Mouse (Mus musculus): Measurements from ENCODE around the gene Enpp5.

Enpp5 gene

GRCm38 (mm10) chr17:44078631-44079350 is at the start of gene Enpp5:
Enpp5 (plus strand) TSS chr17:44078813.
- peak; percentile 67 for DNase-seq (ENCODE audit: low read depth)

- DNase-seq (ENCODE audit: low read depth): peak; percentile 67
Measured at GRCm38 (mm10) chr17:44029616-44030015, 49.0 kb upstream of the Enpp5 start.

DNA sequence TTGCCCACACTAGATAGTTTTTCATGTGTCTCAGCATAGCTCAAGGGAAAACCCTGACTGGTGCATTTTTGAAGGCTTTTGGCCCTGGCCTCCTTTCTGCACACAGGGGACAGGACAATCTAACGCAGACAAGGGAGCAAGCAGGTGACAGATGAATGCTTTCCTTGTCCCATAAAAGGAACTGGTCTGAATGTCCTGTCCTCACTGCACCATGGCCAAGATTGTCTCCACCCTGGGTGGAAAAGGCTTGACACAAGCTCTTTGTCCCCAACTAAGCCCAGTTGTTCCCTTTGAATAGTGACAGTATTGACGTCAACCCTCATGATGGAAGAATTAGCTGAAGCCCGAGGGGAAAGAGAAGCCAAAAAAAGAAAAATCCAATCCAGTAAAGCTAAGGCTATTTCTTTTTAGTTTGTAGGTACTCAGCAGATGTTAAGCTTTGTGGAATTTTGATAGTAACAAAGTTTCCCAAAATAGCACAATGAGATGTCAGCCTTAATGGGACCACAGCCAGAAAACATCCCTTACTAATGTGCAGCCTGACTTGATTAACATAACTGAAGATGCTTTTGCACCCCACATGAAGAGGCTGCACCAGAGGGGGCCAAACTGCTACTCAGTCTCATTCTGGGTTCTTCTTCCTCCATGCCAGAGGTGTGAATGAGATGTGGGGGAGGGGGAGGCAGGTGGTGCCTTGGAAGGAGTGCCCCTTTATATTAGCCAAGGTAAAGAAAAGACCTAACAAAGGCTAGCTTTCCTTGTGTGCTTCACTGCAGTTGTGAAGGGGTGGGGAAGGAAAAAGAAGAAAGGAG is 47.6 kb upstream of the Enpp5 start:
- DNase-seq (ENCODE audit: low read depth): peak; percentile 90

GRCm38 (mm10) chr17:44035005-44035404 is 43.6 kb upstream of the Enpp5 start:
- peak; percentile 79 for DNase-seq (ENCODE audit: low read depth)

- peak; percentile 84 for DNase-seq (ENCODE audit: low read depth)
Measured at GRCm38 (mm10) chr17:44038656-44039055, 40.0 kb upstream of the Enpp5 start.

DNA sequence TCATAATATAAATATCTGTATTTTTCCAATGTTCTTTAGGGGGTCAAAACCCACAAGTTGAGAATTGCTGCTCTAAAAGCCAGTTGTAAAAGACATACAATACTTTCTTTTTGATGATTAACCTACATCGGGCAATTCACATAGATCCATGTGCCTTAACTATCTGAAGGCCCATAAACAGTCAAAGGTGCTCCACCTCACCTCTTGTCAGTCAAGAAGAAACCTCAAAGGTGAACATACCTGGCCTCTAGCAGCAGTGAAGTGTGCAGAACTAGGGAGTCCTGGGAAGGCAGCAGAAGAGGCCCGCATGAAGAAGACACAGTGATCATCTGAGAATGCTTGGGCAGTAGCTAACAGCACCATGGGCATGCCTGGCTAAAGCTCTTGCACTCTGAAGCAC is 38.2 kb upstream of the Enpp5 start:
- no peak for DNase-seq (ENCODE audit: low read depth)

DNA sequence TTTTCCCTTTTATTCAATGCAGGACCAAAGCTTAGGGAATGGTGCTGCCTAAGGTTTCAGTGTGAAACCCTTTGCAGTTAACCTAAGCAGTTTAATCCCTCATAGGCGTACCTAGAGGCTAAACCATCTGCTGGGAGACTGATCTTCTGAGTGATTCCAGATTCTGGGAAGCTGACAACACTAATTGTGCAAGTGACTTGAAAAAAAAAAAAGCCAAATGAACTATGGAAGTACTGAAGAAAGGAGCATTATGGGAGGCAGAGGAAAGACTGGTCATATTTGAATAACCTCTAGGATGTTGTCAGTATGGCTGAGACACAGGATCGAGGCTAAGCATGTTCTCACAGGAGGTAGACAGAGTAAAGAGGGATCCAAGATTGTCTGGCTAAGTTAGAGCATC is 36.3 kb upstream of the Enpp5 start:
- no peak for DNase-seq (ENCODE audit: low read depth)

DNA sequence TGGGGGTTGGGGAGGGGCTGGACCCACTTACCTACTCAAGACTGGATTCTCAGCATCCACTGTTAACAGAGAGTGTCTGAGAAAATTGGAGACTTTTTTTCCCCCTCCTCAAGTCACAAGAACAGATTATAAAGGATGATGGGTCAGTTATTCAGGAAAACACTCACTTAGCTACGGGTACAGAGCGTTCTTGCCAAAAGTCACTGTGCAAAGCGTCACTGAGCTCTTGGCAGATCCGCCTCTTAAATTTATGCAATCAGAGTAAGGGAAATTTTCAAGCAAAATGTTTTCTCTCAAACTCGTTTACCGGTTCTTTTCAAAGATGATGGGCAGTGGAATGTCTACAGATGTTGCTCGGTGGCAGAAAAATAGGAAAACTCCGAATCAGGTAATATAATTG is 35.8 kb upstream of the Enpp5 start:
- no peak for DNase-seq (ENCODE audit: low read depth)

GRCm38 (mm10) chr17:44053427-44053826 is 25.2 kb upstream of the Enpp5 start:
- no peak for DNase-seq (ENCODE audit: low read depth)

DNA sequence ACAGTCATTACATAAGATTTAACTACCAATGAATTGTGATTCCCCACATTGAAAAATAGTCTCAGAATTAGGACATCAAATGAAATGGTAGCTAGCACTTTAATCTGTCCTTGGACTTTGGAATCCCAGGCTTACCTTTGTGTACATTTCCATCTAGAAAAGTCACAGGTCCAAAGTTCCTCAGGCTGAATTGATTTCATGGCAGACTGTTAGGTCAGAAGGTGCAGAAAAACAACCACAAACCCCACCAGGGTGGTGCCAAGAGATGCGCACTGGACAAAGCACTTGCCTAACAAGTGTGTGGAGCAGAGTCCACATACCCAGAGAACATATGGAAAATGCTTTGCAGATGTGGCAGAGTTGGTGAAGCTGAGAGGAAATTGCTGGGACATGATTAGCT is 21.5 kb upstream of the Enpp5 start:
- no peak for DNase-seq (ENCODE audit: low read depth)

- DNase-seq (ENCODE audit: low read depth): no peak
Measured at GRCm38 (mm10) chr17:44058145-44058544, 20.5 kb upstream of the Enpp5 start.

DNA sequence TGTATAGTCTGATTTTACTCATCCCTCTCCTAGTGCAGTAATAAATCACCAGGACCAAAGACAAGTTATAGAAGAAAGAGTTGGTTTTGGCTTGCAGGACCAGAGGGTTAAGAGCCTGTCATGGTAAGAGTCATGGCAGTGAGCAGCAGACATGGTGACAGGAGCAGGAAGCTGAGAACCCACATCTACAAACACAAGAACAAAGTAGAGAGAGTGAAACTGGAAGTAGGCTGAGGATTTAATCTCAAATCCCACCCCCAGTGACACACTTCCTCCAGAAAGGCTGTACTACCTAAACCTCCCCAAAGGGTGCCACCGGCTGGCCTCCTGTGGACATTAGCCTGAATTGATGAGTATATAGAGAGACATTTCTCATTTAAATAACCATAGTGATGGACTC is 17.8 kb upstream of the Enpp5 start:
- DNase-seq (ENCODE audit: low read depth): no peak

GRCm38 (mm10) chr17:44061289-44061890 is 17.2 kb upstream of the Enpp5 start:
- no peak for DNase-seq (ENCODE audit: low read depth)

GRCm38 (mm10) chr17:44068876-44069275 is 9.7 kb upstream of the Enpp5 start:
- no peak for DNase-seq (ENCODE audit: low read depth)

- DNase-seq (ENCODE audit: low read depth): no peak
Measured at GRCm38 (mm10) chr17:44071680-44072079, 6.9 kb upstream of the Enpp5 start.

DNA sequence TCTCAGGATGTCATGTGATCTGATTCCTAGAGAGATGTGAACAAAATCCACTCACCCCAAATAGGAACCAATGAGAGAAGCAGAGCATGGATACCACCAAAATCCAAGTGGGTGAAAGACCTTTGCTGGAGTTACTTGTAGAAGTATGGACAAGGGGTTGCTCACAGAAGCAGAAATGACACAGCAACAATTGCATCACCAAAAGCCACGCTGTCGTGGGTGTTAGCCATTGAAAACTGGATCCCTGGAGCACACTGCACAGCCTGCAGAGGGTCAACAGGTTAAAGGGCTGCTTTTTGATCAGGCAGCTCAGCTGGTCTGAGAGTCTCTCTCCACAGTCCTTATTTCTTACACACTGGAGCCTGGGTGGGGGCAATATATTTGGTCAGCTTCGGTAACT is 3.0 kb upstream of the Enpp5 start:
- DNase-seq (ENCODE audit: low read depth): no peak

DNA sequence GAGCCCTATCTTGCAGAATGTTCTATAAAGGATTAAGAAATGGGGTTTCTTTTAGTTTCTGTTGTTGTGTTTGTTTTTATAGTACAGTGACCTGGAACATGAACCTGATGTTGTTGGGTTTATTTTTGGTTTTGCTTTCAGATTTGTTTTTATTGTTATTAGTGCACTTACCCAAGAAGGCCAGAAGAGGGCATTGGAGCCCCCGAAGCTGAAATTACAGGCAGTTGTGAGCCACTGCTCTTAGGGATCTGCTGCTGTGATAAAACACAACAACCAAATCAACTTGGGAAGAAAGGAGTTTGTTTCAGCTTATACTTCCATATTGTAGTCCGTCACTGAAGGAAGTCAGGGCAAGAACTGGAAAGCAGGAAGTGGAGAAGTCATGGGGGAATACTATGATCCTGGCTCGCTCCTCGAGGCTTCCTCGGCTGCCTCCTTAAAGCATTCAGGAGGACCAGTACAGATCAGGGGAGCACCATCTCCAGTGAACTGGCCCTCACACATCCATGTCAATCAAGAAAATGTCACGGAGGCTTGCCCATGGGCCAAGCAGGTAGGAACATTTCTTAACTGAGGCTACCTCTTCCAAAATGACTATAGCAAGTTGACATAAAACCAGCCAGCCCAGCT is 2.4 kb upstream of the Enpp5 start:
- peak; percentile 74 for DNase-seq (ENCODE audit: low read depth)

DNA sequence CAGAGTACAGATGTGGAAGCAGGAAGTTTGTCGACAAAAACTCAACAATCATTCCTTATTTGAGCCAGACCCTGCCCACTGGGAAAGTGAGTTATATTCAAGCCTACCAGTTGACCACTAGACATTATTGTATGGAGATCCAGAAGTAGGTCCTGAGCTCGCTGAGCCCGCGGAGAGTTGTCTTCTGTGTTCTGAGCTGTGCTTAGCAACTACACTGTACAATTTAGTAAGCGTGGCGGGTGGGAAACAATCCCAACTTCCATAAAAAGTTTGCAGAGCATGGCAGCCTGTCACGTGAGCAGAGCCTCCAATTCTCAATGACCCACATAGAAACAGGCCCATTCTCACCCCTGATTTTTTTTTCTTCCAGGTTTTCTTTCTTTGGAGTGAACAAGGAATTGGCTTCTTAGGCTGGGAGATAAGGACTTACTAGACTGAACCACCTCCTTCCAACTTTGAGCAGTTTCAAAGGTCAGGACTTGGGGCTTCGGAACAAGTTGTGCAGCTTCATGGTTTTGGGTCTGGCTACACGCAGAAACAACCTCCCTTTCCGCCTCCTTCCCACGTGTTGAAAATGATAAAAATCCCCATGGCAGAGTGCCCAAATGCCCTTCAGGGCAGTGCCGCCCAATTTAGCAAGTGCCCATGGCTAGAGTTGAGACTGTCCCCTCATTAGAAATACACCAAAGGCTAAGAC is 1.3 kb upstream of the Enpp5 start:
- peak; percentile 3 for DNase-seq (ENCODE audit: low read depth)

- DNase-seq (ENCODE audit: low read depth): no peak
Measured at GRCm38 (mm10) chr17:44077843-44078160, 811 bp upstream of the Enpp5 start.

DNA sequence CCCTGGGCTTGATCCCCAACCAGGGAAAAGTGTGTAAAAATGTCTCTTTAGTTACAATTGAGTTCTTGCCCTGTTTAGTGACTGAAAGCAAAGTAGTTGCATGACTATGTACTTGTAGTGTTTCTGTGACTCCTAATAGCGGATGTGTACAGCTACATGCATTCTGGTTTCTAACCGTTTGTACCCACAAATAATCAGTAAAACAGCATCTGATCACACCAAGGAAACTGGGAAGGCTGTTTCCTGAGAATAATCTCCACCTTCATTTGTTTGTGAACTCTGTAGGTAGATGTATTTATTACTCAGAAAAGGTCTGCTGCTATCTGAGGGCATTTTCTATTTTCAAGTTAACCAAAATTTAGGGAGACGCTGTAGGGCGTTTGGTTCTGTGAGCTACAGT is 4.5 kb downstream of the Enpp5 start:
- no peak for DNase-seq (ENCODE audit: low read depth)

- no peak for DNase-seq (ENCODE audit: low read depth)
Measured at GRCm38 (mm10) chr17:44088226-44088625, 9.6 kb downstream of the Enpp5 start.

- DNase-seq (ENCODE audit: low read depth): peak; percentile 50
Measured at GRCm38 (mm10) chr17:44090916-44091315, 12.3 kb downstream of the Enpp5 start.
